Mouse (Mus musculus): ENCODE measurements at regions not wholly inside any gene's neighbourhood (a gene's known extent, or its start where the extent isn't known, plus 50 kb on each side); places are given as distances from the start of the nearest gene placed in this dataset.

- H3K36me3 ChIP-seq = no peaks in the 10 kb centered on the region
- H3K4me1 ChIP-seq = no peaks in the 10 kb centered on the region
- H3K9ac ChIP-seq = no peak overlapping the region
- H3K27ac ChIP-seq = no peak overlapping the region
- 76% methylated on average over 7 of the region's 7 CpGs for WGBS
- no peak overlapping the region for H3K4me2 ChIP-seq (replicated peaks)
- no peaks in the 10 kb centered on the region for H3K27me3 ChIP-seq
- no peak for ATAC-seq (ENCODE audit: low FRiP score)
- no peak overlapping the region for H3K4me3 ChIP-seq
- H3K9me3 ChIP-seq (replicated peaks) = no peaks in the 10 kb centered on the region
Observed at GRCm38 (mm10) chr3:123754011-123754610, 63.5 kb upstream of the Ndst3 start.

GRCm38 (mm10) chr3:123754927-123755326, 64.3 kb upstream of the Ndst3 start:
- H3K36me3 ChIP-seq = no peaks in the 10 kb centered on the region
- no peak overlapping the region for H3K4me3 ChIP-seq
- ATAC-seq (ENCODE audit: low FRiP score) = no peak
- H3K4me2 ChIP-seq (replicated peaks) = no peak overlapping the region
- no peaks in the 10 kb centered on the region for H3K27me3 ChIP-seq
- no peaks in the 10 kb centered on the region for H3K4me1 ChIP-seq
- no peak overlapping the region for H3K27ac ChIP-seq
- no peak overlapping the region for H3K9ac ChIP-seq
- 93% methylated on average over 1 of the region's 1 CpGs for WGBS
- H3K9me3 ChIP-seq (replicated peaks) = no peaks in the 10 kb centered on the region

- Histone ChIP-seq H3K9me3 (replicated peaks) (no peaks in the 10 kb centered on the region), H3K4me3 (no peak overlapping the region), H3K27ac (no peak overlapping the region), H3K4me1 (no peaks in the 10 kb centered on the region), H3K4me2 (replicated peaks) (no peak overlapping the region), H3K36me3 (no peaks in the 10 kb centered on the region), H3K9ac (no peak overlapping the region), H3K27me3 (no peaks in the 10 kb centered on the region)
- 86% methylated on average over 3 of the region's 3 CpGs for WGBS
- no peak for ATAC-seq (ENCODE audit: low FRiP score)
Observed at GRCm38 (mm10) chr3:123765911-123766556, 75.4 kb upstream of the Ndst3 start.

- Histone ChIP-seq H3K4me1 (no peaks in the 10 kb centered on the region), H3K27me3 (no peaks in the 10 kb centered on the region), H3K9me3 (replicated peaks) (no peaks in the 10 kb centered on the region), H3K4me3 (no peak overlapping the region), H3K27ac (no peak overlapping the region), H3K9ac (no peak overlapping the region), H3K36me3 (no peaks in the 10 kb centered on the region), H3K4me2 (replicated peaks) (no peak overlapping the region)
- 75% methylated on average over 6 of the region's 6 CpGs for WGBS
- ATAC-seq (ENCODE audit: low FRiP score) = no peak
Observed at GRCm38 (mm10) chr3:123766557-123766913, 75.9 kb upstream of the Ndst3 start.

GRCm38 (mm10) chr3:123780507-123780906, 89.9 kb upstream of the Ndst3 start:
- Histone ChIP-seq H3K27ac (no peak overlapping the region), H3K4me3 (no peak overlapping the region), H3K36me3 (no peaks in the 10 kb centered on the region), H3K9me3 (replicated peaks) (no peaks in the 10 kb centered on the region), H3K27me3 (no peaks in the 10 kb centered on the region), H3K4me2 (replicated peaks) (no peak overlapping the region), H3K4me1 (no peaks in the 10 kb centered on the region), H3K9ac (no peak overlapping the region)
- no peak for ATAC-seq (ENCODE audit: low FRiP score)

- 69% methylated on average over 1 of the region's 1 CpGs for WGBS
- no peak overlapping the region for H3K9ac ChIP-seq
- H3K27me3 ChIP-seq = no peaks in the 10 kb centered on the region
- H3K9me3 ChIP-seq (replicated peaks) = no peaks in the 10 kb centered on the region
- no peaks in the 10 kb centered on the region for H3K4me1 ChIP-seq
- no peak for ATAC-seq (ENCODE audit: low FRiP score)
- H3K4me3 ChIP-seq = no peak overlapping the region
- H3K27ac ChIP-seq = no peak overlapping the region
- H3K4me2 ChIP-seq (replicated peaks) = no peak overlapping the region
- no peaks in the 10 kb centered on the region for H3K36me3 ChIP-seq
Observed at GRCm38 (mm10) chr3:123781581-123781980, 90.9 kb upstream of the Ndst3 start.

- no peak overlapping the region for H3K9ac ChIP-seq
Observed at GRCm38 (mm10) chr3:123784127-123784526, 93.5 kb upstream of the Ndst3 start.

GRCm38 (mm10) chr3:123794011-123794410, 103.4 kb upstream of the Ndst3 start:
- no peak overlapping the region for H3K9ac ChIP-seq
- H3K36me3 ChIP-seq = no peaks in the 10 kb centered on the region
- no peak overlapping the region for H3K4me3 ChIP-seq
- no peaks in the 10 kb centered on the region for H3K9me3 ChIP-seq (replicated peaks)
- H3K27ac ChIP-seq = no peak overlapping the region
- H3K4me2 ChIP-seq (replicated peaks) = no peak overlapping the region
- H3K4me1 ChIP-seq = no peaks in the 10 kb centered on the region
- no peak for ATAC-seq (ENCODE audit: low FRiP score)
- H3K27me3 ChIP-seq = no peaks in the 10 kb centered on the region
- WGBS = 95% methylated on average over 1 of the region's 1 CpGs

More at GRCm38 (mm10) chr3:123784127-123784526, 93.5 kb upstream of the Ndst3 start:
- Histone ChIP-seq H3K27me3 (no peaks in the 10 kb centered on the region), H3K4me1 (no peaks in the 10 kb centered on the region), H3K4me2 (replicated peaks) (no peak overlapping the region), H3K36me3 (no peaks in the 10 kb centered on the region), H3K9me3 (replicated peaks) (no peaks in the 10 kb centered on the region), H3K4me3 (no peak overlapping the region), H3K27ac (no peak overlapping the region)
- no peak for ATAC-seq (ENCODE audit: low FRiP score)
- WGBS = 82% methylated on average over 1 of the region's 1 CpGs

- 82% methylated on average over 3 of the region's 3 CpGs for WGBS
- no peaks in the 10 kb centered on the region for H3K9me3 ChIP-seq (replicated peaks)
- no peak overlapping the region for H3K4me2 ChIP-seq (replicated peaks)
- no peak overlapping the region for H3K9ac ChIP-seq
- no peaks in the 10 kb centered on the region for H3K27me3 ChIP-seq
- no peak overlapping the region for H3K4me3 ChIP-seq
- H3K4me1 ChIP-seq = peaks cover 5% of the 10 kb centered on the region; the same call in 1 of the 2 replicates
- no peak for ATAC-seq (ENCODE audit: low FRiP score)
- no peak overlapping the region for H3K27ac ChIP-seq
- H3K36me3 ChIP-seq = no peaks in the 10 kb centered on the region
Observed at GRCm38 (mm10) chr3:123805338-123805737, 114.7 kb upstream of the Ndst3 start.

GRCm38 (mm10) chr3:123806050-123806449, 115.4 kb upstream of the Ndst3 start:
- Histone ChIP-seq H3K36me3 (no peaks in the 10 kb centered on the region), H3K27ac (no peak overlapping the region), H3K4me3 (no peak overlapping the region), H3K4me2 (replicated peaks) (no peak overlapping the region), H3K9me3 (replicated peaks) (no peaks in the 10 kb centered on the region), H3K4me1 (peaks cover 8% of the 10 kb centered on the region; the same call in 1 of the 2 replicates), H3K9ac (no peak overlapping the region), H3K27me3 (no peaks in the 10 kb centered on the region)
- 91% methylated on average over 1 of the region's 1 CpGs for WGBS
- ATAC-seq (ENCODE audit: low FRiP score) = no peak

GRCm38 (mm10) chr3:123806546-123806945, 115.9 kb upstream of the Ndst3 start:
- WGBS = 84% methylated on average over 1 of the region's 1 CpGs
- H3K27ac ChIP-seq = no peak overlapping the region
- H3K27me3 ChIP-seq = no peaks in the 10 kb centered on the region
- no peak overlapping the region for H3K4me3 ChIP-seq
- no peaks in the 10 kb centered on the region for H3K36me3 ChIP-seq
- no peaks in the 10 kb centered on the region for H3K9me3 ChIP-seq (replicated peaks)
- no peak overlapping the region for H3K9ac ChIP-seq
- no peak for ATAC-seq (ENCODE audit: low FRiP score)
- peaks cover 8% of the 10 kb centered on the region; the same call in 1 of the 2 replicates for H3K4me1 ChIP-seq
- no peak overlapping the region for H3K4me2 ChIP-seq (replicated peaks)

- peak; percentile 76 for ATAC-seq (ENCODE audit: low FRiP score)
- H3K4me2 ChIP-seq (replicated peaks) = no peak overlapping the region
- peaks cover 8% of the 10 kb centered on the region; the same call in 1 of the 2 replicates for H3K4me1 ChIP-seq
- no peaks in the 10 kb centered on the region for H3K36me3 ChIP-seq
- H3K9ac ChIP-seq = no peak overlapping the region
- peak overlapping the region; percentile 31; the same call in 1 of the 2 replicates for H3K27ac ChIP-seq
- H3K27me3 ChIP-seq = no peaks in the 10 kb centered on the region
- 52% methylated on average over 10 of the region's 10 CpGs for WGBS
- H3K4me3 ChIP-seq = no peak overlapping the region
- no peaks in the 10 kb centered on the region for H3K9me3 ChIP-seq (replicated peaks)
Observed at GRCm38 (mm10) chr3:123810018-123810942, 119.6 kb upstream of the Ndst3 start.
